Mouse (Mus musculus): Measurements from ENCODE around the gene Tent5b.
"Not testable (repeated sequence)": the region's sequence is repeated elsewhere in the genome, so short reads cannot be mapped to it uniquely, and the experiment has no call there.

Gene Tent5b

GRCm38 (mm10) chr4:133501514-133501913 lies 21.6 kb downstream of the Tent5b start:
- DNase-seq (ENCODE audit: low spot score in 2 of 2) = peak; percentile 38 to 62

- no peak for DNase-seq (ENCODE audit: low spot score in 2 of 2)
Observed at GRCm38 (mm10) chr4:133504300-133504699, 24.4 kb downstream of the Tent5b start.

- no peak for DNase-seq (ENCODE audit: low spot score in 2 of 2)
Observed at GRCm38 (mm10) chr4:133504755-133505485, 25.0 kb downstream of the Tent5b start.

- no peak for DNase-seq (ENCODE audit: low spot score in 2 of 2)
Observed at GRCm38 (mm10) chr4:133506573-133506972, 26.6 kb downstream of the Tent5b start.

GRCm38 (mm10) chr4:133508990-133509389 lies 29.1 kb downstream of the Tent5b start:
- DNase-seq (ENCODE audit: low spot score in 2 of 2) = no peak

- DNase-seq (ENCODE audit: low spot score in 2 of 2) = no peak
Observed at GRCm38 (mm10) chr4:133511050-133511449, 31.1 kb downstream of the Tent5b start.

- not testable (repeated sequence) for DNase-seq (ENCODE audit: low spot score in 2 of 2)
Observed at GRCm38 (mm10) chr4:133512511-133512910, 32.6 kb downstream of the Tent5b start.

GRCm38 (mm10) chr4:133512972-133513371 lies 33.0 kb downstream of the Tent5b start:
- DNase-seq (ENCODE audit: low spot score in 2 of 2) = peak; percentile 71 to 74

GRCm38 (mm10) chr4:133518601-133519368 lies 38.9 kb downstream of the Tent5b start, which contains the start of gene Kdf1:
Gene Kdf1, plus strand, starts transcription at chr4:133518963.
- DNase-seq (ENCODE audit: low spot score in 2 of 2) = no peak

GRCm38 (mm10) chr4:133519369-133519665 lies 39.4 kb downstream of the Tent5b start:
- DNase-seq (ENCODE audit: low spot score in 2 of 2) = no peak

- no peak for DNase-seq (ENCODE audit: low spot score in 2 of 2)
Observed at GRCm38 (mm10) chr4:133521502-133521901, 41.6 kb downstream of the Tent5b start.

GRCm38 (mm10) chr4:133527788-133528187 lies 47.9 kb downstream of the Tent5b start:
- no peak for DNase-seq (ENCODE audit: low spot score in 2 of 2)

- no peak for DNase-seq (ENCODE audit: low spot score in 2 of 2)
Observed at GRCm38 (mm10) chr4:133532777-133533176, 52.8 kb downstream of the Tent5b start.

- no peak for DNase-seq (ENCODE audit: low spot score in 2 of 2)
Observed at GRCm38 (mm10) chr4:133536081-133536480, 56.1 kb downstream of the Tent5b start.

- no peak for DNase-seq (ENCODE audit: low spot score in 2 of 2)
Observed at GRCm38 (mm10) chr4:133536652-133537051, 56.7 kb downstream of the Tent5b start.

Data from natural killer cell, adult 2 months (primary cell).